Mouse (Mus musculus) adipocyte (in vitro differentiated cells): ENCODE measurements around the gene C2cd5.

Source experiments
- DNase-seq: peaks from one replicate; pipeline ENCODE4 v3.0.0-alpha.2; 2016; ENCODE audit warnings: low spot score

C2cd5 gene

GRCm38 (mm10) chr6:142977221-142977620 lies 122.7 kb downstream of the C2cd5 start:
- no peak for DNase-seq

- DNase-seq: no peak
Observed at GRCm38 (mm10) chr6:142973289-142973688, 126.7 kb downstream of the C2cd5 start.

- no peak for DNase-seq
Observed at GRCm38 (mm10) chr6:142972205-142972604, 127.7 kb downstream of the C2cd5 start.

- no peak for DNase-seq
Observed at GRCm38 (mm10) chr6:142967407-142967806, 132.5 kb downstream of the C2cd5 start.

GRCm38 (mm10) chr6:142964531-142965385 lies 135.2 kb downstream of the C2cd5 start:
- no peak for DNase-seq

- no peak for DNase-seq
Observed at GRCm38 (mm10) chr6:142964076-142964530, 135.8 kb downstream of the C2cd5 start, which contains the start of gene St8sia1. TSS of gene St8sia1 (minus strand) at chr6:142964452.

GRCm38 (mm10) chr6:142963480-142964075 lies 136.4 kb downstream of the C2cd5 start:
- no peak for DNase-seq

GRCm38 (mm10) chr6:142962881-142963280 lies 137.1 kb downstream of the C2cd5 start:
- no peak for DNase-seq

GRCm38 (mm10) chr6:142962476-142962875 lies 137.5 kb downstream of the C2cd5 start:
- DNase-seq: no peak

- no peak for DNase-seq
Observed at GRCm38 (mm10) chr6:142961721-142962455, 138.1 kb downstream of the C2cd5 start.
